Mouse (Mus musculus) activated CD4-positive, CD25-positive, alpha-beta regulatory T cell, adult 4 months (primary cell): ENCODE data around the gene Olfr922. TPM values are rescaled to one million over a fixed set of nuclear protein-coding genes. Genes with fewer than 3 reads are reported as not detected.

Experiments
- ATAC-seq: one replicate; pipeline ENCODE4 v1.8.0; 2017
- polyA plus RNA-seq, 2 experiments: library from polyadenylated mRNA; unstranded; fragments of 100-300 nt; shearing (Covaris generic); gene quantifications; one replicate each; pipeline ENCODE4 v1.2.1; 2017

Gene Olfr922
- not detected for polyA plus RNA-seq

DNA sequence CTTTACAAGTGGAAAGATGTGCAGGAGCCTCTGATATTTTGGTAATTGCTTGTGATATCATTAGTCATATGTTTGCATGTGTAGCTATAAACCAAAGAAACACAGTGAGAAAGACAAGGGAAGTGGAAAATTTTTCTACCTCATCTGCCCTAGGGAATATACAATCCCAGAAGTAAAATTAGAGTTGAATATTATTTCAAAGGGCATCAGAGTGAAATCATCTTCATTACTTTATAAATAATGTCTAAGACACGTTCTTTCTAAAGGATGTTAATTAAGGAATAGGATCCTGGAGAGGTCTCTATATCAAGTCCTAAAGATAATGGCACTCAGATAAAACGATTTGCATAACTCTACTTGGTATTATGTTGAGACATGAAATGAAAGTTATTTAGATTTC, at the start of gene Olfr922:
TSS of gene Olfr922 (plus strand) at position 301 of the 400 bp plus-strand sequence.
- no peak for ATAC-seq

DNA sequence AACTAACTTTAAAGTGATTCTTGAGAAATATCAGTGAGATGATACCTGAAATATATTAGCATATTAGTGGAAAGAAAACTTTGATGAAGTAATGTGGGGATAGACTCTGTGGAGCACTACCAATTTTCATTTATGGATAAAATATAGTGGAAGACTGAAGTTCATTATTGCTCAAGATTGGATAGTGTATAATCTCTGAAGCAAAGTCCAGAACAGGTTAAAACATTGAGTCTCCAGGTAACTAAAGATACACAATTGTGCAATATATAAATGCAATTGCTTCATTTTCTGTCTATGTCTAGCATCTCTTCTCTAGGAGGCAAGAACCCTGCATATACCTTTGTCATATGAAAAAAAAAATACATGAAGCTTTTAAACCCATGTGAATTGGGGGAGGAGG, 41.6 kb upstream of the Olfr922 start, which contains the start of gene Olfr921:
TSS of gene Olfr921 (plus strand) at position 301 of the 400 bp plus-strand sequence.
- ATAC-seq, result no peak

DNA sequence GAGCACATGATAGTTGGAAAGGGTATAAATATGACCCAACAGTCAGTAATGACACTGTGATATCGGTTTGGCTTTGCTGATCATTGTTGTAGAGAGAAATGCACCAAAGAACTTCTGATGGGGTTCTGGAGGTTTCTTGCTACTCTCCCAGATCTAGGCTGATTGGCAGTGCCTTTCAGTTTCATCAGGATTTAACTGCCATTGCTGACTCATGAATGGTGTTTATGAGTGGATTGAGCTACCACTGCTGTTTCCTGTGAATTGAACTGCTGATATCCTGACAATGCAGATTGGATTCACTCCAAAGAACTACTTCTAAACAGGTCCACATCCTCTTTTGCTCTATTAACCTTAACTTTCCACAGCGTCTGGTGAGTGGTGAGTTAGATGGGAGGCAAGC, 21.7 kb upstream of the Olfr922 start:
- no peak for ATAC-seq

DNA sequence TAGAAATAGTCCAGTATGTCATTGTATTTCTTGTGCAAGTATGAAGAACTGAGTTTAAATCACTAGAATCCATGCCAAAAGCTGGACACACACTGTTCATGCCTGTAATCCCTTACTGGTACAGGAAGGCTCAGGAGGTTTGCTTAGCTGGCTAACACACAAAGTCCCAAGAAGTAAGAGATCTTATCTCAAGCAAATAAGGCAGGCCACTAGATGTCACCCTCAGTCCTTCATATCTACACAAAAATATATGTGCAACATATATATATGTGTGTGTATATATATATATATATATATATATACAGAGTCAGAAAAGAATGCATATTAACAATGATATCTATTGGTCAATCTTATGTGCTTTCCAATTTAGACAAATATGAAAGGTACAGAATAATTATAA, 8.7 kb upstream of the Olfr922 start:
- ATAC-seq, result no peak

DNA sequence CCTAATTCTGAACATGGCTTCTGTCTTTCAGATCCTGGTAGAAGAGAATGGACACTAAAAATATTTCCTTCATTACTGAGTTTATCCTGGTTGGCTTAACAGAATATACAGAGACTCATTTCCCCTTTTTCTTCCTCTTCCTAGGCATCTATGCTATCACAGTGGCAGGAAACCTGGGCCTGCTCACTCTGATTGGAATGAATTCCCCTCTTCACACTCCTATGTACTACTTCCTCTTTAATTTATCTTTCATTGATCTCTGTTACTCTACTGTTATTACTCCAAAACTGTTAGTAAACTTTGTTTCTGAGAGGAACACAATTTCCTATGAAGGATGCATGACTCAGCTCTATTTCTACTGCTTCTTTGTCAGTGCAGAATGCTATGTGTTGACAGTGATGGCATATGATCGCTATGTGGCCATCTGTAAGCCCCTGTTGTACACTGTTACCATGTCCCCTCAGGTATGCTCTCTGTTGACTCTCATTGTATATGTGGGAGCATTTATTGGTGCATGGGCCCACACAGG, 1.1 kb downstream of the Olfr922 start:
- no peak for ATAC-seq

DNA sequence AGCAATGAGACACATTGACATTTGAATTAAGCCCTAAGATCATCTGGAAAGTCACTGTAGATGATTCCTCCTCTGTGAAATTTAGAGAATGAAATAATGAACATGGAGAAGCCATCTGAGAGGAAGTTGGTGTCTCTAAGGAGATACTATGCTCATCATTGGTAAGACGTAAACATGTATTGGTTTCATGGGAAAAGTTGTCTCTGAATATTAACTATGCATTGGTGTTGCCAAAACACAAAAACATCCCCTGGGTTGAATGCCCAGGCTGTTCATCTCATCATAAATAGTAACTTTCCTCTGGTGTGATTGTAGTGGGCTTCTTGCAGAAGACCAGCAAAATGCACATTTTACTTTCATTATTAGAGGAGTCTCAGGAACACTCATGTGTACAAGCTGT, 11.8 kb downstream of the Olfr922 start, which contains the start of gene Olfr923:
TSS of gene Olfr923 (plus strand) at position 301 of the 400 bp plus-strand sequence.
- ATAC-seq, result no peak

DNA sequence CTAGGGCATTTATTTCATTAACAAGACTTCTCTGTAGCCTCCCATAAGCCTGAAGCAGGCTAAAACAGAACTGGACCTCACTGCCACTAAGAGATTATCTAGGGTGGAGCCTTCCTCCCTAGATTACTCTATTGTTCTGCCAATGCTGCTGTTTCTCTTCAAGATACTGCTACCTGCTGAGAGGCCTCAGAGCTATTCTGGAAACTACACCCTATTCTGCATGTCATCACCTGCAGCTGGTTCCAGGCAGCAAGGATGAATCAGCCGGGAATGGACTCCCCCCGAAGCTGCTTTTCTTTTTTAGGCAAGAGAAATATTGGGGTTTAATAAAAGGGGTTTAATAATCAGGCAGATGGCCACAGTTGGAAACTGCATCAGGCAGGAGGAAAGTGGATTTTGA, 18.6 kb downstream of the Olfr922 start:
- ATAC-seq, result no peak

DNA sequence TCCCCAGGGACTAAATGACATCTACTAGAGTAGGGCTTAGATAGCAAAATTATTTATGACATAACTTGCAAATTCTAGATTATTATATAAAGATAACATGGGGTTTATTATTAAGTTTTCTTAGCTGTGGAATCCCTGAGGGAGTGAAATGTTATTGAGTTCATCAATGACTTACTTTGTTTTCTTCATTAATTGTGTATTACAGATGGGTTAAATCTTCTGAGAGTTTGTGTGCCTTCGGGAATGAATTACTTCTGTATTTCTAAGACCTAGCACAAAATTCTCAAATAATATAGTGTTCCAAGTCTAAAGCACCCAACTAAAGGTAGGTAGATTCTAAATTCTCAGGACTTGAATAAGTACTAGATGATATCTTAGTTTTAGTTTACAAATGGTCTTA, 29.7 kb downstream of the Olfr922 start, which contains the start of gene Olfr924:
TSS of gene Olfr924 (plus strand) at position 301 of the 400 bp plus-strand sequence.
- no peak for ATAC-seq

DNA sequence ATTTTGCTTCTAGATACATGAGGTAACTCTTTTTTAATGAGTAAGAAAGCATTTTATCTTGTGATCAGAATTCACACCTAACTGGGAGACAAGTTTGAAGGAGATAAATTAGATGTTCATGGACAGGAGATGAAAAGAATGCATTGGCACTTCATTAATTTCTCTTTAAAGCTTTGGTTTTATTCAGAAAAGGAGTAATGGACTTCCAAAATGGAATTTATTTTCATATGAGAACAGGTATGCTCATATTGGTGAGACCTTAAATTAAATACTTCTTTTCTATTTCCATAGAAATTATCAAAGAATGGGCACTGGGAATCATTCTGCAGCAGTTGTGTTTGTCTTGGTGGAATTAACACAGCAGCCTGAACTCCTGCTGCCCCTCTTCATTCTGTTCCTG, 40.3 kb downstream of the Olfr922 start, which contains the start of gene Olfr26:
TSS of gene Olfr26 (plus strand) at position 301 of the 400 bp plus-strand sequence.
- ATAC-seq, result no peak

Other genes starting within 250 kb of the Olfr922 start
- gene Olfr912, start 234.4 kb upstream of the Olfr922 start, polyA plus RNA-seq, result under 1 TPM in 1 of 2 experiments, not detected in 1; 0.08 TPM
- gene Olfr913, start 221.9 kb upstream of the Olfr922 start, polyA plus RNA-seq, result not detected
- not detected for gene Olfr914, start 209.5 kb upstream of the Olfr922 start, polyA plus RNA-seq
- not detected for gene Olfr916, start 154.7 kb upstream of the Olfr922 start, polyA plus RNA-seq
- not detected for gene Olfr917, start 148.8 kb upstream of the Olfr922 start, polyA plus RNA-seq
- gene Olfr918, start 140.0 kb upstream of the Olfr922 start, polyA plus RNA-seq, result under 1 TPM in 1 of 2 experiments, not detected in 1; 0.09 TPM
- not detected for gene Olfr919, start 110.9 kb upstream of the Olfr922 start, polyA plus RNA-seq
- 10 to 100 TPM; 23.4 to 23.8 TPM for gene Vwa5a, start 96.3 kb upstream of the Olfr922 start, polyA plus RNA-seq
- gene Olfr920, start 62.3 kb upstream of the Olfr922 start, polyA plus RNA-seq, result under 1 TPM; 0.08 to 0.62 TPM
- not detected for gene Olfr921, start 41.5 kb upstream of the Olfr922 start, polyA plus RNA-seq
- not detected for gene Olfr923, start 11.9 kb downstream of the Olfr922 start, polyA plus RNA-seq
- not detected for gene Olfr924, start 29.8 kb downstream of the Olfr922 start, polyA plus RNA-seq
- gene Olfr26, start 40.4 kb downstream of the Olfr922 start, polyA plus RNA-seq, result not detected
- gene Olfr926, start 62.5 kb downstream of the Olfr922 start, polyA plus RNA-seq, result not detected
- not detected for gene Olfr930, start 115.2 kb downstream of the Olfr922 start, polyA plus RNA-seq
- not detected for gene Olfr933, start 157.7 kb downstream of the Olfr922 start, polyA plus RNA-seq
- gene Olfr934, start 173.7 kb downstream of the Olfr922 start, polyA plus RNA-seq, result not detected
- gene Olfr935, start 185.1 kb downstream of the Olfr922 start, polyA plus RNA-seq, result not detected
- gene Olfr146, start 208.8 kb downstream of the Olfr922 start, polyA plus RNA-seq, result not detected